Mouse (Mus musculus) forebrain, embryonic 13.5 days (tissue): ENCODE results near the gene Ankrd1. TPM values are rescaled to one million over a fixed set of nuclear protein-coding genes. Genes with fewer than 3 reads are reported as not detected.

Source experiments
- ATAC-seq: fragments of 200-750 bp; cut with Nextera tagmentation; 2 replicates; pipeline ENCODE4 v1.8.0; 2017
- H3K27ac ChIP-seq: fragments of 300-500 bp; sonication (generic); 2 replicates; pipeline ENCODE4 v1.5.1; 2015; ENCODE audit warnings: inconsistent platforms, mild to moderate bottlenecking, moderate library complexity
- H3K27me3 ChIP-seq: fragments of 300-500 bp; sonication (generic); 2 replicates; pipeline ENCODE4 v1.6.1; 2015; ENCODE audit warnings: mild to moderate bottlenecking, inconsistent platforms
- H3K36me3 ChIP-seq: fragments of 300-500 bp; sonication (generic); 2 replicates; pipeline ENCODE4 v1.6.1; 2015; ENCODE audit warnings: mild to moderate bottlenecking, inconsistent platforms; ENCODE audit not compliant: poor library complexity, severe bottlenecking
- H3K4me1 ChIP-seq: fragments of 300-500 bp; sonication (generic); 2 replicates; pipeline ENCODE4 v1.6.1; 2015; ENCODE audit warnings: inconsistent platforms
- H3K4me2 ChIP-seq: fragments of 300-500 bp; sonication (generic); 2 replicates; pipeline ENCODE4 v1.6.1; 2015; ENCODE audit warnings: inconsistent platforms, mild to moderate bottlenecking, moderate library complexity
- H3K4me3 ChIP-seq: fragments of 300-500 bp; sonication (generic); 2 replicates; pipeline ENCODE4 v1.5.1; 2015; ENCODE audit warnings: mild to moderate bottlenecking, inconsistent platforms
- H3K9ac ChIP-seq: fragments of 300-500 bp; sonication (generic); 2 replicates; pipeline ENCODE4 v1.6.1; 2015; ENCODE audit warnings: mild to moderate bottlenecking, inconsistent platforms
- H3K9me3 ChIP-seq: fragments of 300-500 bp; sonication (generic); replicated peaks from 2 replicates; pipeline ENCODE4 v1.6.1; 2016; ENCODE audit warnings: inconsistent platforms
- WGBS: fragments of 180-500 bp; shearing (Covaris S2); methylation state at CpG from one replicate; pipeline ENCODE4 v1.1.7; 2015; 5-methylcytosine and 5-hydroxymethylcytosine counted together
- polyA plus RNA-seq: library from polyadenylated mRNA; unstranded; fragments of >200 nt; fragmentation: Nextera tagmentation; extraction: Ambion mirVana; gene quantifications from 2 replicates; pipeline ENCODE4 v1.2.1, GENCODE M21; 2015

Ankrd1 gene
- polyA plus RNA-seq, 1 experiment from 2014 or later, result not detected

DNA sequence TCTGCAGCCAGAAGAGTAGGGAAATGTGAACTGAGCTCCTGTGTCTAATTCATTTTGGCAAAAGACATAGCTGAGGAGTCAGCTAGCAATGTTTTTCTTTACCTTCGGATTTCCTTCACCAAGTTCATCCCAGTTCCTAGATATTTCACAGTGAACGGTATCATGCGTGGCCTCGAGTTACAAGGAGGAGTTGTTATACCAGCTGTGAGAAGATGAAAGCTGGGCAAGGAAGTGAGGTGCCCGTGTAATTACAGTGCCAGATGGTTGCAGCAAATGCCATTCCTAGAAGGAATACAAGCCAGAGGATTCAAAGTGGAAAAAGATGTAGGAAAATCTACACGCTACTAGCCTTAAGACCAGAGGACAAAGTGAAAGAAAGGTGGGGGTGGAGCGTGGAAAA, 21.0 kb downstream of the Ankrd1 start:
- Histone ChIP-seq H3K4me1 (no peaks in the 10 kb centered on the region), H3K4me2 (no peak overlapping the region), H3K9ac (no peak overlapping the region), H3K36me3 (peaks cover 86% of the 10 kb centered on the region), H3K9me3 (no peaks in the 10 kb centered on the region), H3K27me3 (no peaks in the 10 kb centered on the region), H3K27ac (no peak overlapping the region), H3K4me3 (no peak overlapping the region)
- no peak for ATAC-seq
- 95% methylated on average over 7 of the region's 7 CpGs for WGBS

- H3K4me1 ChIP-seq, result no peaks in the 10 kb centered on the region
- no peak overlapping the region for H3K9ac ChIP-seq
- H3K4me2 ChIP-seq, result no peak overlapping the region
- H3K27me3 ChIP-seq, result no peaks in the 10 kb centered on the region
- no peak overlapping the region for H3K27ac ChIP-seq
- H3K4me3 ChIP-seq, result no peak overlapping the region
- H3K36me3 ChIP-seq, result peaks cover 86% of the 10 kb centered on the region
- ATAC-seq, result peak; percentile 66; the same call in 1 of the 2 replicates
- H3K9me3 ChIP-seq, result no peaks in the 10 kb centered on the region
- 97% methylated on average over 1 of the region's 1 CpGs for WGBS
These were observed 21.6 kb downstream of the Ankrd1 start for GRCm38 (mm10) chr19:36098265-36098664.

GRCm38 (mm10) chr19:36097194-36097593, 22.7 kb downstream of the Ankrd1 start:
- H3K4me1 ChIP-seq, result no peaks in the 10 kb centered on the region
- ATAC-seq, result no peak
- no peak overlapping the region for H3K4me3 ChIP-seq
- H3K9ac ChIP-seq, result no peak overlapping the region
- H3K36me3 ChIP-seq, result peaks cover 85% of the 10 kb centered on the region
- no peaks in the 10 kb centered on the region for H3K9me3 ChIP-seq
- H3K27ac ChIP-seq, result no peak overlapping the region
- no peaks in the 10 kb centered on the region for H3K27me3 ChIP-seq
- H3K4me2 ChIP-seq, result no peak overlapping the region
- 90% methylated on average over 3 of the region's 3 CpGs for WGBS

DNA sequence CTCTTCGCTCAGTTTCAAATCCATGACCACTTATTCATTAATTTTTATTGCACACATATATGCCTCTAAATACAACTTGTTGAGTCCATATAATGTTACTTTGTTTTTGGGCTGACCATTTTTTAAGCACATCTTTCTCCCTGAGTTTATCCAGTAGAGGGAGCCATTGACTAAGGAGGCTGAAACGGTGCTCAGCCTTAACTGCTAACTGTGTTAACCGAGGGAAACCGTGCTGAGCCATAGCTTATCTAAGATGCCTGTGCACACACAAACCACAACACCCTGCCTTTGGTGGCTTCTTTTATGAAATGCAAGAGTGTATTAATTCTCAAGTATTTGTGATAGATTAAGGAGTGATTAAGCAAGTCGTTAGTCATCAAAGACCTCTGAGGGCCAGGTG, 29.1 kb downstream of the Ankrd1 start:
- WGBS, result 56% methylated on average over 5 of the region's 5 CpGs
- no peaks in the 10 kb centered on the region for H3K9me3 ChIP-seq
- H3K4me1 ChIP-seq, result no peaks in the 10 kb centered on the region
- 0 out of 2 replicates have a peak, but pooled peaks have one; percentile 53 for ATAC-seq
- H3K36me3 ChIP-seq, result peaks cover 64% of the 10 kb centered on the region
- no peak overlapping the region for H3K27ac ChIP-seq
- H3K4me3 ChIP-seq, result no peak overlapping the region
- H3K4me2 ChIP-seq, result no peak overlapping the region
- H3K9ac ChIP-seq, result no peak overlapping the region
- no peaks in the 10 kb centered on the region for H3K27me3 ChIP-seq

DNA sequence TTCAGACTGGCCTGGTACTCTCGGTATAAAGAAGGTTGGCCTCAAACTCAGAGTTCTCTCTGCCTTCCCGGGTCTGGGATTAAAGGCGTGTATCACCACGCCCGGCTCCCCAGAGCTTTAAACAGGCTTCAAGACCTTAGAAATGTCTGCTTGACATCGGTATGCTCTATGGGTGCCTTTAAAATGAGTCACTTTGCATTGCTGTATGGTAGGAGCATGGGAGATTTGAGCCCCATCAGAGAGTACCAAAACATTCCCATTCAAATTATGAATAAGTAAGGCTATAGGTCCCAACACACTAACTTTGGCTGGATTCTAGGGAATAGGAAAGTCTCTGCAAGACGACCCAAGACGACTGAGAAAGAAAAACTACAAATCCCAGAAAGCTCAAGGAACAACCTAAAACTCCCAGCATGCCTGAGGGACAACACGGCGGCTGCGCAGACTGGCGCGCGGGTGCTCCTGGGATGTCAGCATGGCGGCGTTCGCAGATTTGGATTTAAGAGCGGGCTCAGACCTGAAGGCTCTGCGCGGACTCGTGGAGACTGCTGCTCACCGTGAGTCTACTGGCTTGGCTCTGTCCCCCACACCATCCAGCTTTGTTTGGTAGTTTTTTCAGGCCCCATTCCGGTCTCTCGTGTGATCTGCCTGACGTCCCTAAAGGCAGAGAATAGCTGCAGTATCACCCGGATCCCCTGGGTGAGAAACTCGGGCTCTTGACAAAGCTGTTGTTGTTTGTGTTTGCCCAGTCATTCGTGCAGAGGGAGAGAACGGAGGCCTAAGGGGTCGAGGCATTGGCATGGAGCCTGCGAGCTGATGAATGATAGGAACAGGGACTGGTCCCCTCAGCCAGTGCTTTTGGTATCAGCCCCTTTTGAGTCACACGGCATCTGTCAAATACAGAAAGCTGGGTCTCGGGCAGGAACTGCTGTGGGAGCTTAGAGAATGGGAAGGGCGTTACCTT, 36.4 kb downstream of the Ankrd1 start, which contains the start of gene Rpp30:
Gene Rpp30, plus strand, starts transcription at position 455 of the 964 bp plus-strand sequence.
- no peak within 1 kb of the TSS for H3K27ac ChIP-seq
- H3K9ac ChIP-seq, result peak within 1 kb of the TSS; percentile 78
- peak; percentile 95 for ATAC-seq
- peaks cover 11% of the 10 kb centered on the region for H3K4me1 ChIP-seq
- no peaks in the 10 kb centered on the region for H3K27me3 ChIP-seq
- H3K9me3 ChIP-seq, result no peaks in the 10 kb centered on the region
- peak within 1 kb of the TSS; percentile 64 for H3K4me3 ChIP-seq
- 2% methylated on average over 34 of the region's 34 CpGs for WGBS
- peaks cover 6% of the 10 kb centered on the region for H3K36me3 ChIP-seq
- H3K4me2 ChIP-seq, result peak within 1 kb of the TSS; percentile 73

DNA sequence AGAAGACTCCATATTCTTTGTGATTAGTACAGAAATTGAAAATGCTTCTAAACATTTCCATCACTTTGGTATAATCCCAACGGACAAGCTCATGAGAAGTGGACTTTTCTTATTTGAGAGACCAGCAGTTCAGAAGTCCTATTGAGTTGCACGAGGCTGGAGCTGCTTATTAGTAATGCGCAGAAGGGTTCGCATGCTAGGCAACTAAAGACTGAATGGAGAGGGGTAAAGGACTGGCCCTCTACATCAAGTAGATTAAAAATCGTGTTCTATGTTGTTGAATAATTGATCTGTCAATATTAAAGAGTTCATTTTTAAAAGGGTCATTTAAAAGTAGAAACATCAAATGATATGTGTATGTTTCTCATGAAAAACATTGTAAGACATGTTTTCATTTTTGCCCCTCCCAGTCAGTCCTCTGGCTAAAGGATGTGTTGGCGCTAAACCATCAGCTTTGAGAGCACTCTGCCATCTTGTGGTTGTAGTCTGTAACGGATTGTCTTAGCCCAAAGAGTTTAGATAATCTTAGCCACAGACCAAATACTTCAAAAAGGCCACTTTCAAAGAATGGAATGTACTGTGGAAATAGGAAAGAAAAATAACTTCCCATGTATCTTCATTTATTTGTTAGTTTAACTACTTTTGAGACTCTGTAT, 37.2 kb downstream of the Ankrd1 start:
- Histone ChIP-seq H3K9me3 (no peaks in the 10 kb centered on the region), H3K4me2 (peak overlapping the region; percentile 73), H3K27me3 (no peaks in the 10 kb centered on the region), H3K36me3 (no peaks in the 10 kb centered on the region), H3K27ac (no peak overlapping the region), H3K4me1 (peaks cover 11% of the 10 kb centered on the region), H3K4me3 (peak overlapping the region; percentile 64), H3K9ac (peak overlapping the region; percentile 51; the same call in 1 of the 2 replicates)
- peak; percentile 76 for ATAC-seq
- 43% methylated on average over 7 of the region's 7 CpGs for WGBS

DNA sequence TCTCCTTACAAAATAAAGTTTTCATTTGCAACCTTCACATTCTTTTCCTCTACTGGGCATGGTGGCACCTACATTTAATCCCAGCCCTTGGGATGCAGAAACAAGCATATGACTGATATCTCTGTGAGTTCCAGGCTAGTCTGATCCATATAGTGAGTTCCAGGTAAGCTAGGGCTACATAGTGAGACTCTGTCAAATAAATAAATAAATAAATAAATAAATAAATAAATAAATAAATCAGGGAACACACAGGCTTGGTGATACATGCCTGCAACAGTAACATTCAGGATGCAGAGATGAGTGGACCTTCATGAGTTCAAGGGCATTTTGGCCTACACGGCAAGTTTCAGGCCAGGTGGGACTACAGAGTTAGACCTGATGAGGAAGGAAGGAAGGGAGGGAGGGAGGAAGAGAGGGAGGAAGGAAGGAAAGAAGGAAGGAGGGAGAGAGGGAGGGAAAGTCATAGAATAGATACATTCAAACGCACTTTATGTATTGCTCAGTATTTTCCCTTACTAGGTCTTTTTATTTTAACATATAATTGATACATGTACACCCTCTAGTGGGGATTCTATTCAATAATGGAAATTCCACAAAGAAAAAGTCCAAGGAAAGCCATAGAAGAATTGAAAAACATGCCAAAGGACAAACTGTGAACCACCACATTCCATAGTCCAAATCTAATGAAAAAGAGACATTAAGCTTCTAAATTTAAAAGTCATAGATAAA, 56.9 kb downstream of the Ankrd1 start:
- Histone ChIP-seq H3K4me2 (no peak overlapping the region), H3K27me3 (peaks cover 17% of the 10 kb centered on the region), H3K9ac (no peak overlapping the region), H3K27ac (no peak overlapping the region), H3K4me3 (no peak overlapping the region), H3K36me3 (no peaks in the 10 kb centered on the region), H3K4me1 (no peaks in the 10 kb centered on the region), H3K9me3 (no peaks in the 10 kb centered on the region)
- ATAC-seq, result peak; percentile 50
- WGBS, result 77% methylated on average over 2 of the region's 2 CpGs

Other genes starting within 250 kb of the Ankrd1 start
- gene Htr7, start 62.6 kb downstream of the Ankrd1 start, polyA plus RNA-seq, result 0.75 and 0.94 TPM in 2 replicates
- 119 and 123 TPM in 2 replicates for gene Rpp30, start 36.4 kb downstream of the Ankrd1 start, polyA plus RNA-seq
- 23.0 and 25.2 TPM in 2 replicates for gene Pcgf5, start 228.2 kb upstream of the Ankrd1 start, polyA plus RNA-seq